Mouse (Mus musculus) stomach, embryonic 14.5 days (tissue): ENCODE measurements around the gene Mgat2. TPM values are rescaled to one million over a fixed set of nuclear protein-coding genes. Genes with fewer than 3 reads are reported as not detected.

Experiments
- ATAC-seq: fragments of 200-750 bp; cut with Nextera tagmentation; 2 replicates; pipeline ENCODE4 v1.8.0; 2017; ENCODE audit warnings: low read depth, moderate TSS enrichment; ENCODE audit not compliant: insufficient number of reproducible peaks, insufficient read depth, low FRiP score
- H3K27ac ChIP-seq: fragments of 300-500 bp; sonication (generic); 2 replicates; pipeline ENCODE4 v1.5.1; 2014; ENCODE audit warnings: mild to moderate bottlenecking, low read length, moderate library complexity, mixed read lengths
- H3K27me3 ChIP-seq: fragments of 300-500 bp; sonication (generic); 2 replicates; pipeline ENCODE4 v1.6.1; 2014; ENCODE audit warnings: low read length, control low read depth, mixed read lengths; ENCODE audit not compliant: control insufficient read depth, insufficient read depth
- H3K36me3 ChIP-seq: fragments of 300-500 bp; sonication (generic); 2 replicates; pipeline ENCODE4 v1.6.1; 2014; ENCODE audit warnings: mild to moderate bottlenecking, control low read depth, low read length, moderate library complexity, mixed read lengths; ENCODE audit not compliant: control insufficient read depth, insufficient read depth
- H3K4me1 ChIP-seq: fragments of 300-500 bp; sonication (generic); 2 replicates; pipeline ENCODE4 v1.6.1; 2014; ENCODE audit warnings: low read length, control low read depth, mixed read lengths; ENCODE audit not compliant: control insufficient read depth, insufficient read depth
- H3K4me2 ChIP-seq: fragments of 300-500 bp; sonication (generic); replicated peaks from 2 replicates; pipeline ENCODE4 v1.6.1; 2014; ENCODE audit warnings: low read depth, low read length, control low read depth
- H3K4me3 ChIP-seq: fragments of 300-500 bp; sonication (generic); 2 replicates; pipeline ENCODE4 v1.5.1; 2014; ENCODE audit warnings: low read depth, low read length, control low read depth
- H3K9ac ChIP-seq: fragments of 300-500 bp; sonication (generic); replicated peaks from 2 replicates; pipeline ENCODE4 v1.6.1; 2014; ENCODE audit warnings: low read depth, mild to moderate bottlenecking, control low read depth, low read length, moderate library complexity, mixed read lengths
- H3K9me3 ChIP-seq: fragments of 300-500 bp; sonication (generic); 2 replicates; pipeline ENCODE4 v1.6.1; 2016; ENCODE audit warnings: low read depth, low read length, control low read depth; ENCODE audit not compliant: control insufficient read depth
- WGBS: fragments of 180-500 bp; shearing (Covaris S2); extraction: QIAGEN DNeasy Blood & Tissue Kit; methylation state at CpG from one replicate; pipeline ENCODE4 v1.1.7; 2014; 5-methylcytosine and 5-hydroxymethylcytosine counted together
- polyA plus RNA-seq: library from polyadenylated mRNA; unstranded; fragments of >200 nt; fragmentation: Nextera tagmentation; extraction: Ambion mirVana; gene quantifications from 2 replicates; pipeline ENCODE4 v1.2.1, GENCODE M21; 2014

Gene Mgat2
- polyA plus RNA-seq, 1 experiment from 2014 or later = 42.6 TPM

GRCm38 (mm10) chr12:69185371-69185770, 1.4 kb downstream of the Mgat2 start:
- Histone ChIP-seq H3K4me2 (peak overlapping the region; percentile 94), H3K4me3 (peak overlapping the region; percentile 76), H3K27me3 (no peaks in the 10 kb centered on the region), H3K9ac (peak overlapping the region; percentile 84; the same call in 1 of the 2 replicates), H3K9me3 (no peaks in the 10 kb centered on the region), H3K4me1 (peaks cover 15% of the 10 kb centered on the region), H3K36me3 (peaks cover 18% of the 10 kb centered on the region), H3K27ac (no peak overlapping the region)
- ATAC-seq = no peak
- 78% methylated on average over 7 of the region's 7 CpGs for WGBS

- peaks cover 15% of the 10 kb centered on the region for H3K4me1 ChIP-seq
- H3K9me3 ChIP-seq = no peaks in the 10 kb centered on the region
- H3K4me3 ChIP-seq = no peak overlapping the region
- no peak overlapping the region for H3K4me2 ChIP-seq
- peaks cover 16% of the 10 kb centered on the region for H3K36me3 ChIP-seq
- H3K27me3 ChIP-seq = no peaks in the 10 kb centered on the region
- no peak for ATAC-seq
- H3K27ac ChIP-seq = no peak overlapping the region
- 71% methylated on average over 5 of the region's 5 CpGs for WGBS
- H3K9ac ChIP-seq = no peak overlapping the region
Measured at GRCm38 (mm10) chr12:69186811-69187471, 3.0 kb downstream of the Mgat2 start.

DNA sequence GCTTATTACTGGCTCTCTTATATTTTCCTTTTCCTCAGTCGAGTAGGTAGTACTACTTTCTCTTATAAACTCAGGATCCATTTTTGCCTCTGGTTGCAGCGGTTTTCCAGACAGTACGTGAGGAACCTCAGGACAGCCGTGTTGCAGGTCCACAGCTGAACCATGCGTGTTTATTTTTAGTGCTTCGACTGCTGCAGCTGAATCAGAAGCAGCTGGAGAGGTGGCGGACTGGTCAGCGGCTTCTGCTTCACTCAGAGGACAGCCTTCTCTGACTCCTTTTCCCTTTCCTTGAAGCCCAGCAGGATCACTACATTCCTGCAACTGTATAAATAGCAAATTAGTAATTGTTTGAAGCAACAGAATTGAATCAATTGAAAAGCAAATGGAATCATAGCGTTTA, 6.1 kb downstream of the Mgat2 start:
- WGBS = 90% methylated on average over 9 of the region's 9 CpGs

GRCm38 (mm10) chr12:69190522-69190921, 6.6 kb downstream of the Mgat2 start:
- H3K9me3 ChIP-seq = no peaks in the 10 kb centered on the region
- WGBS = 97% methylated on average over 1 of the region's 1 CpGs
- no peak overlapping the region for H3K4me3 ChIP-seq
- H3K4me2 ChIP-seq = no peak overlapping the region
- H3K4me1 ChIP-seq = peaks cover 9% of the 10 kb centered on the region
- no peak for ATAC-seq
- H3K27ac ChIP-seq = no peak overlapping the region
- H3K36me3 ChIP-seq = peaks cover 18% of the 10 kb centered on the region
- H3K27me3 ChIP-seq = no peaks in the 10 kb centered on the region
- no peak overlapping the region for H3K9ac ChIP-seq

More for the DNA sequence above, 6.1 kb downstream of the Mgat2 start:
- Histone ChIP-seq H3K9me3 (no peaks in the 10 kb centered on the region), H3K4me1 (peaks cover 13% of the 10 kb centered on the region), H3K27ac (no peak overlapping the region), H3K4me3 (no peak overlapping the region), H3K27me3 (no peaks in the 10 kb centered on the region), H3K9ac (no peak overlapping the region), H3K36me3 (peaks cover 18% of the 10 kb centered on the region), H3K4me2 (no peak overlapping the region)
- no peak for ATAC-seq

DNA sequence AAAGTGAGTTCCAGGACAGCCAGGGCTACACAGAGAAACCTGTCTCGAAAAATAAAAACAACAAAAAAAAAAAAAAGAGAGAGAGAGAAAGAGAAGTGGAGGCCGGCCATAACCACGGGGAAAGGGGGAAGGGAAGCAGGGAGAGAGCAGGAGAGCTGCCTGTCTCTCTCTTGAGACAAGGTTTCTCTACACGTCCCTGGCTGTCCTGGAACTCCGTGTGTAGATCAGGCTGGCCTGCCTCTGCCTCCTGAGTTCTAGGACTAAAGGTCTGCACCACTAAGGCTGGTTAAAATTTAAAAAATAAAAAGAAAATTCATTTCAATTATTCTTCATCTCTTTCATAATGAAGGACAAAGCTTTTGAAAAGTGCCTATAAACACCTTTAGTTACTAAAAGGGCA, 7.4 kb downstream of the Mgat2 start:
- ATAC-seq = no peak
- WGBS = 88% methylated on average over 5 of the region's 5 CpGs

GRCm38 (mm10) chr12:69192637-69193036, 8.7 kb downstream of the Mgat2 start:
- H3K9ac ChIP-seq = no peak overlapping the region
- H3K36me3 ChIP-seq = peaks cover 15% of the 10 kb centered on the region
- H3K9me3 ChIP-seq = no peaks in the 10 kb centered on the region
- H3K4me3 ChIP-seq = no peak overlapping the region
- H3K27ac ChIP-seq = no peak overlapping the region
- no peaks in the 10 kb centered on the region for H3K27me3 ChIP-seq
- no peak overlapping the region for H3K4me2 ChIP-seq
- peaks cover 3% of the 10 kb centered on the region; the same call in 1 of the 2 replicates for H3K4me1 ChIP-seq
- 94% methylated on average over 2 of the region's 2 CpGs for WGBS
- no peak for ATAC-seq

More for the DNA sequence above, 7.4 kb downstream of the Mgat2 start:
- peaks cover 9% of the 10 kb centered on the region for H3K4me1 ChIP-seq
- H3K9me3 ChIP-seq = no peaks in the 10 kb centered on the region
- no peaks in the 10 kb centered on the region for H3K27me3 ChIP-seq
- H3K4me2 ChIP-seq = no peak overlapping the region
- H3K4me3 ChIP-seq = no peak overlapping the region
- H3K36me3 ChIP-seq = peaks cover 18% of the 10 kb centered on the region
- H3K9ac ChIP-seq = no peak overlapping the region
- no peak overlapping the region for H3K27ac ChIP-seq

DNA sequence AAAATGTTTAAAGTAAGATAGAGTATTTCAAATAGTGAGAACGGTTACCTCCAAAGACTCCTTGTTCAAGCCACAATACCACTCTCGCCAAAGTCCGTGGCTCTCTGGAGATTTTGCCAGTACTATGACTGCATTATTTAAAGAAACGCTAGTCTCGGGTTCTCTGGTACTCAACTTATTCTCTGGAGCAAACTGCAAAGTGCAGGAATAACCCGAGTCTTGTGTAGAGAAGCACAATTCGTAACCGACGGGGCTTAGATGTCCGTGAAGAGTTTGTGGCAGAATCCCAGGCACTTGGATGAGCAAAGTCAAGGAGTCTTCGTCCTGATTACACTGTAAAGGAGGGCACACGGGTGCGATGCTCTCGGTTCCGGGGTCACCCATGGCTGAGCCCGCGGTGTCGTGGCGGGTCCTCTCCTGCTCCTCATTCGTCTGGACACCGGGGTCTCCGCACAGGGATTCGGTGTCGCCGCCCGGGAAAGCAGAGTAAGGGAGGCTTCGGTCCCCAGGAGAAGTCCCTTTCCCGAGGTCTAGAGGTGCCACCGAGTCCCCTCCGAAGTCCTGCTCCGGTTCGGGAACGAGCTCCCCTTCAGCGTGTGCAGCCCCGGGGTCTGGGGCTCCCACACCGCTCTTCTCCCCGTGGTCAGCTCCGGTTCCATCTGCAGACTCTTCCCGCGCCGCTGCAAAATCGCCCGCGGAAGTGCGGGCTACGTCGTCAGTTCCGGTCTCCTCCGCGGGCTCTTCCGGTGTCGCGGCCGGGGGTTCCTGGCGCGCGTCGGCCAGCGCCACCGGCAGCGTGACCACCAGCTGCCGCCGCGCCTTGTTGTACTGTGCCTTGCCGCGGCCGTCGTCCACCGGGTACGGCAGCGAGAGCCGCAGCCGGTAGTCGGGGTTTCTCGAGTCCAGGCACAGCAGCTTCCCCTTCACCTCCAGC, 12.8 kb downstream of the Mgat2 start, which contains the start of gene Gm49383:
Gene Gm49383 (minus strand): TSS at position 661 of the 934 bp plus-strand sequence.
- H3K9ac ChIP-seq = peak within 1 kb of the TSS; percentile 81
- WGBS = under 1% methylated on average over 75 of the region's 75 CpGs
- peaks cover 11% of the 10 kb centered on the region; the same call in 1 of the 2 replicates for H3K4me1 ChIP-seq
- no peaks in the 10 kb centered on the region for H3K9me3 ChIP-seq
- ATAC-seq = peak; percentile 84
- H3K27me3 ChIP-seq = no peaks in the 10 kb centered on the region
- peak within 1 kb of the TSS; percentile 91 for H3K27ac ChIP-seq
- peak within 1 kb of the TSS; percentile 95 for H3K4me3 ChIP-seq
- H3K4me2 ChIP-seq = peak within 1 kb of the TSS; percentile 81
- peaks cover 16% of the 10 kb centered on the region for H3K36me3 ChIP-seq

- ATAC-seq = peak; percentile 71
- H3K4me1 ChIP-seq = peaks cover 11% of the 10 kb centered on the region; the same call in 1 of the 2 replicates
- H3K36me3 ChIP-seq = peaks cover 21% of the 10 kb centered on the region
- H3K9ac ChIP-seq = peak overlapping the region; percentile 81
- peak overlapping the region; percentile 95 for H3K4me3 ChIP-seq
- no peaks in the 10 kb centered on the region for H3K9me3 ChIP-seq
- WGBS = under 1% methylated on average over 91 of the region's 94 CpGs
- H3K27me3 ChIP-seq = no peaks in the 10 kb centered on the region
- peak overlapping the region; percentile 91 for H3K27ac ChIP-seq
- peak overlapping the region; percentile 81 for H3K4me2 ChIP-seq
Measured at GRCm38 (mm10) chr12:69197378-69198163, 13.6 kb downstream of the Mgat2 start.
